Mouse (Mus musculus) CH12F3 (cell line): ENCODE results near the gene Plekha8.

Source experiments
- in situ Hi-C: fragments of 300-500 bp; cut with MboI; formaldehyde crosslinking; loops from 2 replicates; pipeline ENCODE4 v1.14.3; 2020; ENCODE audit warnings: low sequenced_read_pairs

Plekha8 gene

DNA sequence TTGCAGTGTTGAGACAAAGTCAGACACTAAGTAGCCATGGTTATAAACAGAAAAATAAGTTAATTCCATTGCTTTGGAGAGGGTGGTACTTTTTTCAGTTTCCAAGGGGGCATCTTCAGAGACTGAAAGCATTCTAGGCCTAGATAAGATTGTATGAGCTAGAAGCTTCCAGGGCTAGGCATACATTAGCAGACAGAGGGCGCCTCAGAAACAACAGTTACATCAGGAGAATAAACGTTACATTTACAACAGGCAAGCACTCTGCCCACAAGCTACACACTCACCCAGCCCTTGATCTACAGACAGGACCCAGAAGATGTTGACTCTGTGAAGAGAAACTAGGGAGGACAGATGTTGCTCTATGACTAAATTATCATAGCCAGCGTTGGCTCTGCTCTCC lies 36.6 kb downstream of the Plekha8 start:
- in situ Hi-C loops: no loop called here

GRCm38 (mm10) chr6:54639877-54640276 lies 45.0 kb downstream of the Plekha8 start:
- in situ Hi-C loops: no loop called here

GRCm38 (mm10) chr6:54641953-54642352 lies 47.0 kb downstream of the Plekha8 start:
- in situ Hi-C loops: no loop called here

DNA sequence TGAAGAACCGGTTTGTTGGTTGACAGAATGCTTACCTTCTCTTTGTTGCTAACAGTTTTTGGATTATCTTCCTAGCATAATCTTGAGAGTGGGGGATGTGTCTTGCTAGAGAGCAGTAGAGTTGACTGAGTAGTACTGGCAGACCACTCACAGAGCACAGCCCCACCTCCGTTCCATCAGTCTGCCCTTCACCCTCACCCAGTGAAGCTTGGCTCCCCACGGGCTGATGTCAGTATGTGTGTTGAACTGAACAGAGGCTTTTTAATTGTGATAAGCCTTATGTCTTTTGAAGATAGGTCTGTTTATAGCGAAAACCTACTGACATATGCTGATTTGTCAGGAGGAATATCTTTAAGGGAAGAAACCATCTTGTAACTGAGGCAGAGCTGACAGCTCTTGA lies 48.3 kb downstream of the Plekha8 start:
- in situ Hi-C loops: no loop called here

DNA sequence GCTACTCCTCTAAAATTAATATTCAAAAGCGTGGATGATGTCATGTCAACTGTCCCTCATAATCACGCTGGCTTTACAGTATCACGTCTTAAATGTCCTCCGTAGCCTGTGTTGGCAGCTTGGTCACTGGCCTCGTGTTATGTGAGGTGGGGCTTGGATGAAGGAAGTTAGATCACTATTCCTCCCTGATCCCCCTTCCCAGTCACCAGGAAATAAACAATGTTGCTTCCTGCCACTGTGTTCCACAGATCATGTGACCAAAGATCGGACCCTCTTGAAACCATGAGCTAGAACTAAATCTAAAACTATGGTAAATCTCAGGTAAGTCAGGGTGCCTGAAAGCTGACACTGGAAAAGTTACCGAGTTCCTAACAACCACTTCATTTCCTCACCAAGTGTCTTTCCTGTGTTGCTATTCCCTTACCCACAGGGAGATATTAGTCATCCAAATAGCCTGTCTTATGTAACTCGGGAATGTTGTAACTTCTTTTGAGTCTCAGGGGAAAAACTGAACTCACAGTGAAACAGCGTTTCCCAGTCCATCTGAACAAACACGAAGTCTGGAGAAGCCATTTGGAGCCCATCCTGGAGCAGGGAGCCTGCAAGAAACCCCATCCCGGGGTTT lies 60.7 kb downstream of the Plekha8 start:
- in situ Hi-C loops: no loop called here

DNA sequence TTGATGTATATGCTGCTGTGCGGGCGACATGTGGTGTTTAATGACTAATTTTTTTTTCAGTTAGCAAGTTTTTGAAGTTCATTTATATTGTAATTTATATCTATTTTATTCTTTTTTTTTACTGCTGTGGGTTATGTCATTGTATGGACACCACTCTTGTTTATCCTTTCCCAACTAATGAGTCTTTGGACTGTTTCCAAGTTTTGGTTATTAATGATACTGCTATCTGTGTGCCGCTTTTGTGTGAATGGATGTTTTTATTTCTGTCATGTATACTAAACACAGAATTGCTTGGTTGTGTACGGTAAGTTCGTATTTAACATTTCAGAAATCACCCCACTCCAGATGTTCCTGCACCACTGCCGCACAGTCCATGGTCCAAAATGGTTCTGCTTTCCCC lies 63.0 kb downstream of the Plekha8 start:
- in situ Hi-C loops: no loop called here

- in situ Hi-C loops: no loop called here
Measured at GRCm38 (mm10) chr6:54669868-54670267, 75.0 kb downstream of the Plekha8 start.

DNA sequence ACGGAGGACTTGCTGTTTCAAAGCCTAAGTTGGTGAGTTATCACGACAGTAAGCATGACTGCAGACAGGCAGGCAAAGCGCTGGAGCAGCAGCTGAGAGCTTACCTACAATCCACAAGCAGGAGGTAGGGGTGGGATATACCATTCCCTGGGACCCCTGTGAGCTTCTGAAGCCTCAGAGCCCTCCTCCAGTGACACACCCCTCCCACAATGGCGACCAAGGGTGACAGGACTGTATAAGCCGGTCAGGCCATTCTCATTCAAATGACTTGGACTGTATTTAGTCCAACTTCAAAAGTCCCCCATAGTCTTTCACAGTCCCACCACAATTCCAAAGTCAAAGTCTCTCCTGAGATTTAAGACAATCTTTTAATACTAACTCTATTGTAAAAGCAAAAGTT lies 78.0 kb downstream of the Plekha8 start:
- in situ Hi-C loops: no loop called here

DNA sequence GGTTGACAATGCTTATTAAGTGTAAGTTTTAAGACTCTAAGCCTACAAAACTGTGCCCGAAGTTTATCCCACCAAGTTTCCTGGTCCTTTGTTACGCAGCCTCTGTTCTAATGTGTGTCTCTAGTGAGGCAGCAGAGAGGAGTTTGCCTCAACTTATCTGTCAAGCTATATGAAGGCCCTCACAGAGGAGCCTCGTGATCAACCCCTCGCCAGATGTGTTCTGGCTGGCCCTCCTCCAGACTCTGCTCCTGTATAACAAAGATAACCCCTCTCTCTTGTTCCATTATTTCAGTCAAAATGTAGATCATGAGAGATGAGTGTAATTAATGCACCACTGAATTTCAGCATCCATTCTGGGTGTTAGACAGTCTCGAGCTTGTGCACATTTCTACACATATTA lies 84.8 kb downstream of the Plekha8 start:
- in situ Hi-C loops: no loop called here

GRCm38 (mm10) chr6:54680891-54681745 lies 86.2 kb downstream of the Plekha8 start, which contains the start of gene Mturn:
TSS of gene Mturn (plus strand) at chr6:54681624.
- in situ Hi-C loops: no loop called here

- in situ Hi-C loops: no loop called here
Measured at GRCm38 (mm10) chr6:54681746-54682428, 87.0 kb downstream of the Plekha8 start.

DNA sequence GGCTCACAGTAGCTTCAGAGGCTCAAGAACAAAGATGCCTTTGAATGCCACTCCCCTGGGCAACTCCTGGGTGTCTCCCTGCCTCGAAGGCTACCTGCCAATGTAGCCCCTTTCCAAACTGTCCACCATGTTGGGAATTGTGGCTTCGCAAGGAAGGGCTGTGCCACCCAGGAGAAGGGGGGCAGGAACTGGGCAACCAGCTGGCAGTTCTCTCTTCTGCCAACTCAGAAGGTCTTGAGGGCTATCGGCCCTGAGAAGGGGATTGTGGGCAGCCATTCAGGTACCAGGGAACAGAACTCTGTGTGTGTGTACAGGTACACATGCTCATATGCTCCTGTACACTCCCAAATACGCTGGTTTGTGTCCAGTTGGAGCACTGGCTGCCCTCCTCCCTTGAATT lies 89.2 kb downstream of the Plekha8 start:
- in situ Hi-C loops: no loop called here

- in situ Hi-C loops: no loop called here
Measured at GRCm38 (mm10) chr6:54685103-54685502, 90.2 kb downstream of the Plekha8 start.

DNA sequence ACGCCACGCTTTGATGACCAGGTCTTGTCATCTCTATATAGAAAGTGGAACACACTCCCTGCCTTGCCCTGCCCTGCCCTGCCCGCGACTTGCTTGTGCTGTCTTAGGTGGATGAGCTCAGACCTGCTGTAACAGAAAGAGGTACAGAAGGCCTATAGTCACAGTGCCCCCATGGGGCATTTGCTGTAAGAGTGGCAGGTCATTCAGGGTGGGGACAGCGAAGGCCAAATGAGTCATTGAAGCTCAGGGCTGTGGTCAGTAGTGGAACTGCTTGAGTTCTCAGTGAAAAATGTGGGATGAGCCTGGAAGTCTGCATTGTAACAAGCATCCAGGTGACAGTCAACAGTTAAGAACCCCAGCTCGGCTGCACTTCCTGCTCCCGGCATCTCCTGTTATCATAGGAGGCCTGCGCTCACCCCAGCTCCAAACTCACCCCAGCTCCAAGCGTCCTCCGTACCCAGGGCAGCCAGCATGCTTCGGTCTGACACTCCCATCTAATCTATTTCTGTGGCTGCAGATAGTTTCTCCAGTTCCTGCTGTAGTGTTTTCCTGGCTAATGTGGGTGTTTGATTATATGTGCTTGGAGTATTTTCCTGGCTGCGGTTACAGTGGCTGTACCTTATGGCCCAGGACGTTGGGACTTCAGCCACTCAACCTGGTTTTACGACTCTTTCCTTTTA lies 90.9 kb downstream of the Plekha8 start:
- in situ Hi-C loops: no loop called here

GRCm38 (mm10) chr6:54686946-54687737 lies 92.2 kb downstream of the Plekha8 start:
- in situ Hi-C loops: no loop called here

DNA sequence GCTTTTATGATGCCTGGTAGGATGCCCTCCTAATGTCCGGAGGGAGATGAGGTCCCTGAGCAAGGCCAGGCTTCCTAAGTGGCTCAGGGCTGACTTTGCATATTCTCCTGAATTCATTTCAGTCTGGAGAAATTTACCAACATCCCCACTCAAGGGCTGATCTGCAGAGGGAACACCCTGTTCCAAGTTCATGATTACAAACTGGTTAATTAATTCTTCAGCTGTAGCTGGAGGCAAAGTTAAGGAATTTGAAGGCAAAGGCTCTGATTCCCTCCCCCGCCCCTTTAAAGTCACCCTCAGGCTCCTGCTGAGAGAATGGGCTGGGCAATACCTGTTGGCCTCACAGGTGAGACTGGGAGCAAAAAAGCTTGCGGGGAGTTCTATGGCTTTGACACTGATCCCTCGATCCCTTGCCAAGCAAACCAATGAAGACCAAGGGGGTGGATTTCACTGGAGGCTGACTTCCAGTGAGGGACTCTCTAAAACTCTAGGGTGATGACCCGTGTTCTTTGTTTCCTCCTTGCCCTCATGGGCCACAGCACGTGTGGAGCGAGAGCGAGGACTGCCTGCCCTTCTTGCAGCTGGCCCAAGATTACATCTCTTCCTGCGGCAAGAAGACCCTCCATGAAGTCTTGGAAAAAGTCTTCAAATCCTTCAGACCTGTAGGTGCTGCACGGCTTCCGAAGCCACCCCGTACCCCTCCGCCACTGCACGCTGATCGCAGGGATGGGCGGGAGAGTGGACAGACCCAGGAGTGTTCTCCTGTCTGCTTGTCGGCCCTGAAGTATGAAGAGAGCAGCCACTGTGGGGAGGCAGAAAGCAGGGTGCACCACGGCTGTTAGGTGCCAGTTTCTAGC lies 93.8 kb downstream of the Plekha8 start:
- in situ Hi-C loops: no loop called here

- in situ Hi-C loops: no loop called here
Measured at GRCm38 (mm10) chr6:54689686-54690085, 94.8 kb downstream of the Plekha8 start.

GRCm38 (mm10) chr6:54690838-54691237 lies 95.9 kb downstream of the Plekha8 start:
- in situ Hi-C loops: no loop called here

DNA sequence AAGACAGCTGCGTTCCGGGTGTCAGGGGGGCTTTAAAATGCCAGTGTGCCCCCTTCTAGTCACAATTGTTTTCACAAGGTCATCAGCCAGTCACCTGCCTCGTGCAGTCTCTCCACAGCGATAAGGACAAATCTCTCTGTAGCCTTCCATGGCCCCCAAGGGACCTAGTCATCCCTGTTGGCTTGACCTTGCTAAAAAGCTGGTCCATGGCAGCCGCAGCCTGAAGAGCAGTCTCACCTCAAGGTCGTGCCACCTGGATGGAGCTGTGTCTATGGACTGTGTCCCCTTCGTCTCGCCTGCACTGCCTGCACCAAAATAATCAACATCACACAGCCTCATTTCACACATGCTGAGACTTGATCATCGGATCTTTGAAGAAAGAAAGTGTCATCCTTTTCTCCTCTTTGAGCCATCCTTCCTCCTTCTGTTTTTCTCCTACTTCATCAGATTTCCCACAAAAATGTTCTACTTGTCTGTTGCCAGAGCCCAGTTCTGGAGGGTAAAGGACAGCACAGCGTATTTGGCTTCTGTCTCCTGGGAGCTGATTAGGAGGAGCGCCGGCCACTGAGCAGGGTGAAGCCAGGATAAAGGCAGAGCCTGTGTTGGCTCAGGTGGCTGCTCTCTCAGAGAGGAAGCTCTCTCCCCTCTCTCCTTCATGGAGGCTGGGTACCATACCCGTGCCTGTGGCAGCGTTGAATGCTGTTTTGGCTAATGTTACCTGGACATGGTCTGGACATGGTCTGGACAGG lies 96.6 kb downstream of the Plekha8 start:
- in situ Hi-C loops: no loop called here
